Mouse (Mus musculus) midbrain, embryonic 14.5 days (tissue): ENCODE data around the gene Uba7. TPM values are rescaled to one million over a fixed set of nuclear protein-coding genes. Genes with fewer than 3 reads are reported as not detected.
A peak's percentile ranks its signal among the peaks of the same experiment; 100 is the strongest.

Experiments
- ATAC-seq: fragments of 200-750 bp; cut with Nextera tagmentation; 2 replicates; pipeline ENCODE4 v1.8.0; 2017; ENCODE audit warnings: moderate number of reproducible peaks, moderate library complexity; ENCODE audit not compliant: low FRiP score, low TSS enrichment
- DNase-seq: peaks from one replicate; pipeline ENCODE4 v3.0.0-alpha.2; 2015
- H3K27ac ChIP-seq: fragments of 300-500 bp; sonication (generic); replicated peaks from 2 replicates; pipeline ENCODE4 v1.5.1; 2014; ENCODE audit warnings: mild to moderate bottlenecking, low read depth, low read length, moderate library complexity
- H3K27me3 ChIP-seq: fragments of 300-500 bp; sonication (generic); 2 replicates; pipeline ENCODE4 v1.6.1; 2014; ENCODE audit warnings: low read length, control low read depth, mixed read lengths; ENCODE audit not compliant: control insufficient read depth, insufficient read depth
- H3K36me3 ChIP-seq: fragments of 300-500 bp; sonication (generic); 2 replicates; pipeline ENCODE4 v1.6.1; 2014; ENCODE audit warnings: low read length, control low read depth; ENCODE audit not compliant: control insufficient read depth, insufficient read depth
- H3K4me1 ChIP-seq: fragments of 300-500 bp; sonication (generic); 2 replicates; pipeline ENCODE4 v1.6.1; 2014; ENCODE audit warnings: mild to moderate bottlenecking, antibody characterized with exemption, low read length, control low read depth; ENCODE audit not compliant: control insufficient read depth, insufficient read depth
- H3K4me2 ChIP-seq: fragments of 300-500 bp; sonication (generic); 2 replicates; pipeline ENCODE4 v1.6.1; 2014; ENCODE audit warnings: mild to moderate bottlenecking, low read length, moderate library complexity
- H3K4me3 ChIP-seq: fragments of 300-500 bp; sonication (generic); replicated peaks from 2 replicates; pipeline ENCODE4 v1.5.1; 2014; ENCODE audit warnings: low read depth, low read length
- H3K9ac ChIP-seq: fragments of 300-500 bp; sonication (generic); replicated peaks from 2 replicates; pipeline ENCODE4 v1.6.1; 2014; ENCODE audit warnings: mild to moderate bottlenecking, low read length, moderate library complexity
- H3K9me3 ChIP-seq: fragments of 300-500 bp; sonication (generic); 2 replicates; pipeline ENCODE4 v1.6.1; 2016; ENCODE audit warnings: low read length, control low read depth, mixed read lengths; ENCODE audit not compliant: control insufficient read depth
- WGBS: fragments of 180-500 bp; shearing (Covaris S2); extraction: QIAGEN DNeasy Blood & Tissue Kit; methylation state at CpG from one replicate; pipeline ENCODE4 v1.1.7; 2014; 5-methylcytosine and 5-hydroxymethylcytosine counted together
- polyA plus RNA-seq: library from polyadenylated mRNA; unstranded; fragments of >200 nt; fragmentation: Nextera tagmentation; extraction: Ambion mirVana; gene quantifications from 2 replicates; pipeline ENCODE4 v1.2.1, GENCODE M21; 2014

Uba7 gene
- polyA plus RNA-seq, 1 experiment from 2014 or later, result 5.0 TPM

GRCm38 (mm10) chr9:107983421-107983890, 8.2 kb downstream of the Uba7 start:
- peak overlapping the region; percentile 65 for H3K27ac ChIP-seq
- no peaks in the 10 kb centered on the region for H3K9me3 ChIP-seq
- no peak overlapping the region; the same call in 1 of the 2 replicates for H3K9ac ChIP-seq
- peak overlapping the region; percentile 75 for H3K4me2 ChIP-seq
- H3K27me3 ChIP-seq, result peaks cover 13% of the 10 kb centered on the region; the same call in 1 of the 2 replicates
- 52% methylated on average over 4 of the region's 4 CpGs for WGBS
- H3K4me3 ChIP-seq, result no peak overlapping the region
- ATAC-seq (no peak), DNase-seq (peak; percentile 37)
- H3K4me1 ChIP-seq, result 0 out of 2 replicates have a peak, but pooled peaks cover 8% of the 10 kb centered on the region
- no peaks in the 10 kb centered on the region for H3K36me3 ChIP-seq

DNA sequence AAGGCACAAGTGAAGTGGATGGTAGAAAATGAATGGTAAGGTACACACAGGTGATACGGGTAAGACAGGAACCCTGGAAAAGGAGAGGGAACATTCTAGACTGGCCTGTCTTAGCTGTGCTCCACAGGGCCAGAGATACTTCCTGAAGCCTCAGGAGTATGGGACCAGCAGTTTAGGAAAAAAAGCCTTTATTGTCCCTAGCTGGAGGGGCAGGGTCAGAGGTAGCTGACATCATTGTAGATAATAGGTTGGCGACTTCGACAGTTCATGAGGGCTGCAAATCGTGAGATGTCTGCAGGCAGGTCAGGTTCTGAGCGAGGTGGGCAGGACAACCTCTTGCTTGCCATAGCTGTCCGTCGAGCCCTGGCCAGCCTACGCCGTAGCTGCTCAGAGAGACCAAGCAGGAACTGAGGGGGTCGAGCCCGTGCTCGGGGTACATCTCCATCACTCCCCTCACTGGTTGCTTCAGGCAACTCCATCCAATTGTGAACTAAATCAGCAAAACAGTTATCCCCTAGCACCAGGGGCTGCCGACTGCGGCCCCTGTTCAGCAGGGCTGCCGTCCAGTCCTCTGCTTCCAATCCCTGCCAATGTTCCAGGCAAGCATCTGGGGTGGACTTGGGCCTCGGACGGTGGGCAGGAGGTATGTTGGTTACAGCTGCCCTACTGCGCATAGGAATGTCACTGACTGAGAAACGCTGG, 8.9 kb downstream of the Uba7 start:
- Histone ChIP-seq H3K4me2 (peak overlapping the region; percentile 75), H3K36me3 (no peaks in the 10 kb centered on the region), H3K27ac (no peak overlapping the region), H3K9me3 (no peaks in the 10 kb centered on the region), H3K9ac (no peak overlapping the region), H3K27me3 (peaks cover 13% of the 10 kb centered on the region; the same call in 1 of the 2 replicates), H3K4me1 (0 out of 2 replicates have a peak, but pooled peaks cover 8% of the 10 kb centered on the region), H3K4me3 (peak overlapping the region; percentile 54)
- 80% methylated on average over 19 of the region's 19 CpGs for WGBS
- ATAC-seq, result no peak
- DNase-seq, result no peak

DNA sequence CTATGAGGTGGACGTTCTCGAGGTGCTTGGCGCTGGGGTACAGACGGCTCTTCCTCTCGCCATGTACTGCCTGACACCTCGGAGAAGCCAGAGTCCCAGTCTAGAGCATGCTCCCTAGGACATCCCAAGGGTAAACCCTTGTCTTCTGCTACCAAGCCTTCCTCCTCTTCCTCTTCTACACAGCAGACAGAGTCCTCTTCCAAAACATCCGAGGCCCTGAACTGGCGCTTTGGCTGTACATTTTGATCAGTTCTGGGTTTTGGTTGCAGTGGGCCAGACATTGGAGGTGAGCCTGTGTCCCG, 9.4 kb downstream of the Uba7 start:
- Histone ChIP-seq H3K27me3 (peaks cover 13% of the 10 kb centered on the region; the same call in 1 of the 2 replicates), H3K9me3 (no peaks in the 10 kb centered on the region), H3K27ac (no peak overlapping the region), H3K4me2 (peak overlapping the region; percentile 75), H3K9ac (0 out of 2 replicates have a peak overlapping the region, but pooled peaks have one; percentile 62), H3K4me3 (peak overlapping the region; percentile 54), H3K36me3 (no peaks in the 10 kb centered on the region), H3K4me1 (0 out of 2 replicates have a peak, but pooled peaks cover 8% of the 10 kb centered on the region)
- DNase-seq (no peak), ATAC-seq (no peak)
- 79% methylated on average over 9 of the region's 9 CpGs for WGBS

GRCm38 (mm10) chr9:107985131-107986119, 10.1 kb downstream of the Uba7 start, which contains the start of gene Inka1:
Inka1 (minus strand) TSS chr9:107985879.
- Histone ChIP-seq H3K4me3 (peak within 1 kb of the TSS; percentile 54), H3K4me1 (0 out of 2 replicates have a peak, but pooled peaks cover 8% of the 10 kb centered on the region), H3K27ac (no peak within 1 kb of the TSS), H3K36me3 (no peaks in the 10 kb centered on the region), H3K27me3 (peaks cover 13% of the 10 kb centered on the region; the same call in 1 of the 2 replicates), H3K4me2 (peak within 1 kb of the TSS; percentile 75), H3K9me3 (no peaks in the 10 kb centered on the region), H3K9ac (peak within 1 kb of the TSS; percentile 62)
- DNase-seq, result peak; percentile 85
- ATAC-seq, result peak; percentile 84
- under 1% methylated on average over 58 of the region's 58 CpGs for WGBS

- 4% methylated on average over 18 of the region's 18 CpGs for WGBS
- peaks cover 13% of the 10 kb centered on the region; the same call in 1 of the 2 replicates for H3K27me3 ChIP-seq
- no peaks in the 10 kb centered on the region for H3K36me3 ChIP-seq
- peak overlapping the region; percentile 75 for H3K4me2 ChIP-seq
- H3K4me1 ChIP-seq, result 0 out of 2 replicates have a peak, but pooled peaks cover 8% of the 10 kb centered on the region
- ATAC-seq, result peak; percentile 52; the same call in 1 of the 2 replicates
- H3K4me3 ChIP-seq, result no peak overlapping the region
- DNase-seq, result peak; percentile 88
- H3K9ac ChIP-seq, result no peak overlapping the region
- H3K9me3 ChIP-seq, result no peaks in the 10 kb centered on the region
- no peak overlapping the region for H3K27ac ChIP-seq
Measured at GRCm38 (mm10) chr9:107986376-107986775, 11.1 kb downstream of the Uba7 start.

- Histone ChIP-seq H3K9me3 (no peaks in the 10 kb centered on the region), H3K4me3 (no peak overlapping the region), H3K27ac (no peak overlapping the region), H3K27me3 (peaks cover 13% of the 10 kb centered on the region; the same call in 1 of the 2 replicates), H3K36me3 (no peaks in the 10 kb centered on the region), H3K4me2 (no peak overlapping the region), H3K4me1 (0 out of 2 replicates have a peak, but pooled peaks cover 8% of the 10 kb centered on the region), H3K9ac (no peak overlapping the region)
- 85% methylated on average over 3 of the region's 3 CpGs for WGBS
- ATAC-seq (no peak), DNase-seq (no peak)
Measured at GRCm38 (mm10) chr9:107987950-107988349, 12.6 kb downstream of the Uba7 start.

DNA sequence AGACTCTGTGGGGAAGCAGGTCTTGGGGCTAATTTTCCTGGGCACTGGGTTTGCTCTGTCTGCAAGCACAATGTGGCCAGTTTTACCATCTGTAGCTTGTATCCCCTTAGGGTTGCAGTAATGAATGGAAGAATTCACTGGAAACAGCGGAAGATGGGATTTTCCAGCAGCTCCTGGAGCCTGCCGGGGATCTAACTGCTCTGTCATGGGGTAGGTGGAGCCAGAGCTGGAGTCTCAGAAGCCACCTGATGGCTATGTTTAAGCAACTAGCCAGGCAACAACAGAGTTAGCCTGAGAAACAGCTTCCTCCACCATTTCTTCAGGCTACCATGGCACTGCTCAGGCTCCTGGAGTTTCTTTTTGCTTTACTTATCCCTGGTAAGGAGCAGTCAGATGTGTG, 16.9 kb downstream of the Uba7 start, which contains the start of gene Cdhr4:
Gene Cdhr4, plus strand, starts transcription at position 301 of the 400 bp plus-strand sequence.
- DNase-seq, result no peak
- ATAC-seq, result no peak
- Histone ChIP-seq H3K9ac (no peak within 1 kb of the TSS), H3K36me3 (no peaks in the 10 kb centered on the region), H3K4me1 (no peaks in the 10 kb centered on the region), H3K9me3 (no peaks in the 10 kb centered on the region), H3K27ac (no peak within 1 kb of the TSS), H3K27me3 (no peaks in the 10 kb centered on the region), H3K4me2 (no peak within 1 kb of the TSS), H3K4me3 (no peak within 1 kb of the TSS)
- WGBS, result 71% methylated on average over 2 of the region's 2 CpGs

DNA sequence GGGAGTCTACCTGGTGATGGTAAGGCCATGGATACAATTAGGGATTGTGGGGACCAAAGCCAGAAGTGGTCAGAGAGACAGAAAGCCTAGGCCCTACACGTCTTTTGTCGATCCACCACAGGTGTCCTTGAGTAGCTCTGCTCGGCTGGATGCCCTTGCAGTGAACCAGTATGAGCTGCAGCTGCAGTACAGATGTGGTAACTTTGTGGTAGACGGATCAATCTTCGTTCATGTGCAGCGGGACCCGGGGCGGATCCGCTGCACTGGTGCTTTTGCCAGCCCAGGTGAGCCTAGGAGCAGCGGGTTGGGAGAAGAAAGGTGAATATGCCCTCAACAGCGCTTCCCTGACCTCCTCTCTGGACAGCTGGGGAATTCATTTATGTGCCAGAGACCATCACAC, 17.7 kb downstream of the Uba7 start:
- Histone ChIP-seq H3K4me2 (no peak overlapping the region), H3K27ac (no peak overlapping the region), H3K4me1 (no peaks in the 10 kb centered on the region), H3K27me3 (no peaks in the 10 kb centered on the region), H3K9ac (no peak overlapping the region), H3K4me3 (no peak overlapping the region), H3K36me3 (no peaks in the 10 kb centered on the region), H3K9me3 (no peaks in the 10 kb centered on the region)
- DNase-seq, result no peak
- 84% methylated on average over 11 of the region's 11 CpGs for WGBS
- no peak for ATAC-seq
